Mouse (Mus musculus): Measurements from ENCODE around the gene Snx6.
"Not testable (repeated sequence)": the region's sequence is repeated elsewhere in the genome, so short reads cannot be mapped to it uniquely, and the experiment has no call there.

- TF ChIP-seq TAL1, GATA1 (IDR thresholded peaks at IDR 0.05; ENCODE audit: low read length): not testable (repeated sequence)
Observed at GRCm38 (mm10) chr12:54718871-54719786, 76.4 kb downstream of the Snx6 start.
